Mouse (Mus musculus): ENCODE measurements around the gene Mcam. TPM values are rescaled to one million over a fixed set of nuclear protein-coding genes. Genes with fewer than 3 reads are reported as not detected.

The Mcam gene
- polyA plus RNA-seq (2012; rRNA removed), result 27.9 and 32.8 TPM in 2 replicates

GRCm38 (mm10) chr9:44134101-44134850 lies at the start of gene Mcam:
Gene Mcam, plus strand, starts transcription at chr9:44134469.
- no peaks in the 10 kb centered on the region for H3K36me3 ChIP-seq (ENCODE audit: control insufficient read depth, insufficient read depth, low read length)
- peak within 1 kb of the TSS; percentile 11 for H3K27ac ChIP-seq (ENCODE audit: insufficient read depth, low read depth, low read length)
- H3K4me3 ChIP-seq (ENCODE audit: insufficient read depth, low read depth, low read length), result peak within 1 kb of the TSS; percentile 68
- DNase-seq, result peak; percentile 87
- TF ChIP-seq CTCF (conservative IDR thresholded peaks at IDR 0.05; ENCODE audit: insufficient read depth, insufficient read length, low read depth, low read length), result no peak
- peak; percentile 43 for TF ChIP-seq POLR2A (IDR thresholded peaks at IDR 0.05; ENCODE audit: low read depth, low read length)
- H3K27me3 ChIP-seq (replicated peaks; ENCODE audit: control insufficient read depth, insufficient read depth, low read length), result no peaks in the 10 kb centered on the region
- peaks cover 14% of the 10 kb centered on the region; the same call in 1 of the 2 replicates for H3K4me1 ChIP-seq (ENCODE audit: control insufficient read depth, insufficient read depth, low read length)
- under 1% methylated on average over 55 of the region's 55 CpGs for WGBS

GRCm38 (mm10) chr9:44084659-44085229 lies 49.5 kb upstream of the Mcam start:
- Histone ChIP-seq H3K4me3 (ENCODE audit: insufficient read depth, low read depth, low read length) (peak overlapping the region; percentile 81), H3K27ac (ENCODE audit: insufficient read depth, low read depth, low read length) (peak overlapping the region; percentile 99), H3K27me3 (replicated peaks; ENCODE audit: control insufficient read depth, insufficient read depth, low read length) (no peaks in the 10 kb centered on the region), H3K4me1 (ENCODE audit: control insufficient read depth, insufficient read depth, low read length) (peaks cover 30% of the 10 kb centered on the region), H3K36me3 (ENCODE audit: control insufficient read depth, insufficient read depth, low read length) (no peaks in the 10 kb centered on the region; the same call in 1 of the 2 replicates)
- WGBS, result under 1% methylated on average over 62 of the region's 62 CpGs
- TF ChIP-seq POLR2A (IDR thresholded peaks at IDR 0.05; ENCODE audit: low read depth, low read length) (peak; percentile 42), CTCF (conservative IDR thresholded peaks at IDR 0.05; ENCODE audit: insufficient read depth, insufficient read length, low read depth, low read length) (no peak)
- peak; percentile 98 for DNase-seq

- no peak for DNase-seq
- Histone ChIP-seq H3K4me3 (ENCODE audit: insufficient read depth, low read depth, low read length) (peak overlapping the region; percentile 81), H3K36me3 (ENCODE audit: control insufficient read depth, insufficient read depth, low read length) (peaks cover 2% of the 10 kb centered on the region), H3K27me3 (replicated peaks; ENCODE audit: control insufficient read depth, insufficient read depth, low read length) (no peaks in the 10 kb centered on the region), H3K4me1 (ENCODE audit: control insufficient read depth, insufficient read depth, low read length) (peaks cover 27% of the 10 kb centered on the region), H3K27ac (ENCODE audit: insufficient read depth, low read depth, low read length) (peak overlapping the region; percentile 99)
- TF ChIP-seq CTCF (conservative IDR thresholded peaks at IDR 0.05; ENCODE audit: insufficient read depth, insufficient read length, low read depth, low read length) (no peak), POLR2A (IDR thresholded peaks at IDR 0.05; ENCODE audit: low read depth, low read length) (no peak)
- 6% methylated on average over 10 of the region's 10 CpGs for WGBS
These were observed 49.0 kb upstream of the Mcam start for GRCm38 (mm10) chr9:44085276-44085675.

- peak; percentile 88 for DNase-seq
- Histone ChIP-seq H3K36me3 (ENCODE audit: control insufficient read depth, insufficient read depth, low read length) (peaks cover 4% of the 10 kb centered on the region), H3K4me1 (ENCODE audit: control insufficient read depth, insufficient read depth, low read length) (peaks cover 19% of the 10 kb centered on the region), H3K4me3 (ENCODE audit: insufficient read depth, low read depth, low read length) (peak overlapping the region; percentile 81), H3K27me3 (replicated peaks; ENCODE audit: control insufficient read depth, insufficient read depth, low read length) (no peaks in the 10 kb centered on the region), H3K27ac (ENCODE audit: insufficient read depth, low read depth, low read length) (peak overlapping the region; percentile 99)
- 46% methylated on average over 15 of the region's 15 CpGs for WGBS
- TF ChIP-seq POLR2A (IDR thresholded peaks at IDR 0.05; ENCODE audit: low read depth, low read length), result peak; percentile 66
- no peak for TF ChIP-seq CTCF (conservative IDR thresholded peaks at IDR 0.05; ENCODE audit: insufficient read depth, insufficient read length, low read depth, low read length)
These were observed 48.3 kb upstream of the Mcam start for GRCm38 (mm10) chr9:44085741-44086665.

GRCm38 (mm10) chr9:44086960-44087359 lies 47.3 kb upstream of the Mcam start:
- Histone ChIP-seq H3K27me3 (replicated peaks; ENCODE audit: control insufficient read depth, insufficient read depth, low read length) (no peaks in the 10 kb centered on the region), H3K36me3 (ENCODE audit: control insufficient read depth, insufficient read depth, low read length) (peaks cover 7% of the 10 kb centered on the region), H3K4me1 (ENCODE audit: control insufficient read depth, insufficient read depth, low read length) (peaks cover 16% of the 10 kb centered on the region), H3K27ac (ENCODE audit: insufficient read depth, low read depth, low read length) (peak overlapping the region; percentile 60), H3K4me3 (ENCODE audit: insufficient read depth, low read depth, low read length) (peak overlapping the region; percentile 56)
- DNase-seq, result peak; percentile 83
- WGBS, result 37% methylated on average over 10 of the region's 10 CpGs
- TF ChIP-seq POLR2A (IDR thresholded peaks at IDR 0.05; ENCODE audit: low read depth, low read length), result peak; percentile 66
- TF ChIP-seq CTCF (conservative IDR thresholded peaks at IDR 0.05; ENCODE audit: insufficient read depth, insufficient read length, low read depth, low read length), result no peak

- Histone ChIP-seq H3K4me3 (ENCODE audit: insufficient read depth, low read depth, low read length) (peak overlapping the region; percentile 56), H3K27ac (ENCODE audit: insufficient read depth, low read depth, low read length) (peak overlapping the region; percentile 60), H3K36me3 (ENCODE audit: control insufficient read depth, insufficient read depth, low read length) (peaks cover 8% of the 10 kb centered on the region), H3K27me3 (replicated peaks; ENCODE audit: control insufficient read depth, insufficient read depth, low read length) (no peaks in the 10 kb centered on the region), H3K4me1 (ENCODE audit: control insufficient read depth, insufficient read depth, low read length) (peaks cover 16% of the 10 kb centered on the region)
- DNase-seq, result peak; percentile 66
- WGBS, result 25% methylated on average over 15 of the region's 15 CpGs
- TF ChIP-seq CTCF (conservative IDR thresholded peaks at IDR 0.05; ENCODE audit: insufficient read depth, insufficient read length, low read depth, low read length) (no peak), POLR2A (IDR thresholded peaks at IDR 0.05; ENCODE audit: low read depth, low read length) (no peak)
These were observed 46.4 kb upstream of the Mcam start for GRCm38 (mm10) chr9:44087761-44088455.

Data from kidney, adult 2 months (tissue).